Mouse (Mus musculus) Patski (cell line): ENCODE measurements around the gene Fam126a. TPM values are rescaled to one million over a fixed set of nuclear protein-coding genes. Genes with fewer than 3 reads are reported as not detected.

ENCODE experiments used
- ATAC-seq: fragments of 100-300 bp; one replicate; pipeline ENCODE4 v1.8.0; 2021
- CTCF ChIA-PET: fragments of 350-600 bp; sonication (Branson Sonifier 250); formaldehyde crosslinking; loops from one replicate; lab custom pipeline; 2022; ENCODE audit warnings: inconsistent platforms; lab: Charles Lee
- POLR2A ChIA-PET: fragments of 350-600 bp; sonication (Branson Sonifier 250); formaldehyde crosslinking; loops from one replicate; lab custom pipeline; 2022; ENCODE audit warnings: antibody characterized with exemption, inconsistent platforms; lab: Charles Lee
- DNase-seq: peaks from one replicate; pipeline ENCODE4 v3.0.0-alpha.2; 2011; ENCODE audit warnings: low read depth, low spot score
- H3K27me3 ChIP-seq: fragments of 371-371 bp; one replicate; pipeline ENCODE4 v1.5.1; 2021
- CTCF ChIP-seq: fragments of 100-300 bp; IDR thresholded peaks from one replicate; pipeline ENCODE4 v1.5.1; 2021
- in situ Hi-C: fragments of 300-500 bp; cut with MboI; formaldehyde crosslinking; loops from 3 replicates; pipeline ENCODE4 v1.11.1; 2018; ENCODE audit warnings: low pct_unique_long_range_greater_than_20kb, mixed read lengths
- polyA plus RNA-seq: library from polyadenylated mRNA; unstranded; gene quantifications from one replicate; pipeline ENCODE4 v1.2.3, GENCODE M21; 2021

Gene Fam126a
- polyA plus RNA-seq, 1 experiment from 2014 or later = 29.9 TPM

DNA sequence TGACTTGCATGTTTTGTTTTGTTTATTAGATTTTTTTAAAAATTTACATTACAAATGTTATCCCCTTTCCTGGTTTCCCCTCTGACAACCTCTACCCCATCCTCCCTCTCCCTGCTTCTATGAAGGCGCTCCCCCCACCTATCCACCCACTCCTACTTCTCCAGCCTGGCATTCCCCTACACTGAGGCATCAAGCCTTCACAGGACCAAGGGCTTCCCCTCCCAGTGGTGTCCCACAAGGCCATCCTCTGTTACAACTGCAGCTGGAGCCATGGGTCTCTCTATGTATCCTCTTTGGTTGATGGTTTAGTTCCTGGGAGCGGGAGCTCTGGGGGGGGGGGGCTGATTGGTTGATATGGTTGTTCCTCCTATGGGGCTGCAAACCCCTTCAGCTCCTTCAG is 7.3 kb downstream of the Fam126a start:
- DNase-seq = no peak
- TF ChIP-seq CTCF = no peak
- in situ Hi-C loops = no loop called here
- POLR2A ChIA-PET = no interaction called here
- no peak for ATAC-seq
- CTCF ChIA-PET = no interaction called here
- no peaks in the 10 kb centered on the region for H3K27me3 ChIP-seq

- peak; percentile 62 for ATAC-seq
- TF ChIP-seq CTCF = no peak
- no peak for DNase-seq
- POLR2A ChIA-PET = no interaction called here
- in situ Hi-C loops = no loop called here
- CTCF ChIA-PET = interaction anchor here (1.7 kb wide), 1 partner anchor 16 kb away, joined by 5 read pairs; no protein-coding TSS in a partner anchor
- no peaks in the 10 kb centered on the region for H3K27me3 ChIP-seq
Measured at GRCm38 (mm10) chr5:24021683-24022082, 8.8 kb downstream of the Fam126a start.

- H3K27me3 ChIP-seq = no peaks in the 10 kb centered on the region
- ATAC-seq (no peak), DNase-seq (no peak)
- TF ChIP-seq CTCF = no peak
- POLR2A ChIA-PET = interaction anchor here (1.6 kb wide), 1 partner anchor 9 kb away, joined by 5 read pairs; no protein-coding TSS in a partner anchor
- CTCF ChIA-PET = interaction anchor here (1.1 to 1.7 kb wide), 4 partner anchors 10 to 170 kb away, joined by 3 to 5 read pairs (median 4); no protein-coding TSS in a partner anchor
- in situ Hi-C loops = no loop called here
Measured at GRCm38 (mm10) chr5:24020380-24020779, 10.1 kb downstream of the Fam126a start.

- no peaks in the 10 kb centered on the region for H3K27me3 ChIP-seq
- POLR2A ChIA-PET = interaction anchor here (1.0 to 1.6 kb wide), 2 partner anchors 10 to 24 kb away, joined by 3 to 5 read pairs; no protein-coding TSS in a partner anchor
- in situ Hi-C loops = no loop called here
- DNase-seq (no peak), ATAC-seq (no peak)
- CTCF ChIA-PET = interaction anchor here (0.5 to 1.5 kb wide), 5 partner anchors 9 to 169 kb away, joined by 3 to 4 read pairs (median 3); no protein-coding TSS in a partner anchor
- no peak for TF ChIP-seq CTCF
Measured at GRCm38 (mm10) chr5:24019341-24020185, 10.9 kb downstream of the Fam126a start.

DNA sequence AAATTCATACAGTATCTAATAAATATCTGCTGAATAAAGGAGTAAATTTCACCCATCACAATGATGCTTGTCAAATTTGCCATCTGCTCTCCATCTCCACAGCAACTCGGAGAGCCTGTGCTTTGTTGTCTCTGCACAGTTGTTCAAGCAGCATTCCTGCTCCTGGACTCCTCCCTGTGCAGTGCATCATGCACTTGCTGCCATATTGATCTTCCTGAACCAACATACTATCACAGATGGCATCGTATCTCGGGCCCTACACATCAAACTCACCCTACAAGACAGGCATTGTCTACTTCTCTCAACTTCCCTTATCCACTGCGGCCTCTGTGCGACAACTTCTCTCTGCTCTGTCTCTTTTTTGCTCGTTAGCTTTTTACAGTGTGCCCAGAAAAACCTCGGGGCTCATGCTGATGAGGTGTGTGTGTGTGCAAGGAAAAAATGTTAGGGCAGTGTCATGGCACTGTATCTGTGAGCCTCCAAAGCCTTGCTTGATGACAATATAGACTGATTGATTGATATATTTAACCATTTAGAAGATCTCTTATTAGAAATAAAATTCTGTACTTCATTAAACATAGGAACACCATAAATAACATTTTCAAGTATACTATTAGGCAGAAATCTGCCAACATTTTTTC is 11.7 kb downstream of the Fam126a start:
- no peak for ATAC-seq
- H3K27me3 ChIP-seq = no peaks in the 10 kb centered on the region
- in situ Hi-C loops = no loop called here
- ChIA-PET CTCF (interaction anchor here (0.9 to 1.5 kb wide), 2 partner anchors 10 to 25 kb away, joined by 3 to 4 read pairs; no protein-coding TSS in a partner anchor), POLR2A (interaction anchor here (1.0 kb wide), 1 partner anchor 23 kb away, joined by 3 read pairs; no protein-coding TSS in a partner anchor)
- no peak for DNase-seq
- TF ChIP-seq CTCF = no peak

GRCm38 (mm10) chr5:24016912-24017311 is 13.6 kb downstream of the Fam126a start:
- no peak for DNase-seq
- no peak for ATAC-seq
- in situ Hi-C loops = no loop called here
- H3K27me3 ChIP-seq = no peaks in the 10 kb centered on the region
- ChIA-PET POLR2A (no interaction called here), CTCF (no interaction called here)
- TF ChIP-seq CTCF = no peak

- no peaks in the 10 kb centered on the region for H3K27me3 ChIP-seq
- POLR2A ChIA-PET = no interaction called here
- CTCF ChIA-PET = interaction anchor here (1.2 kb wide), 1 partner anchor 14 kb away, joined by 3 read pairs; no protein-coding TSS in a partner anchor
- no peak for TF ChIP-seq CTCF
- no peak for ATAC-seq
- DNase-seq = no peak
- in situ Hi-C loops = no loop called here
Measured at GRCm38 (mm10) chr5:24013338-24014003, 17.0 kb downstream of the Fam126a start.

DNA sequence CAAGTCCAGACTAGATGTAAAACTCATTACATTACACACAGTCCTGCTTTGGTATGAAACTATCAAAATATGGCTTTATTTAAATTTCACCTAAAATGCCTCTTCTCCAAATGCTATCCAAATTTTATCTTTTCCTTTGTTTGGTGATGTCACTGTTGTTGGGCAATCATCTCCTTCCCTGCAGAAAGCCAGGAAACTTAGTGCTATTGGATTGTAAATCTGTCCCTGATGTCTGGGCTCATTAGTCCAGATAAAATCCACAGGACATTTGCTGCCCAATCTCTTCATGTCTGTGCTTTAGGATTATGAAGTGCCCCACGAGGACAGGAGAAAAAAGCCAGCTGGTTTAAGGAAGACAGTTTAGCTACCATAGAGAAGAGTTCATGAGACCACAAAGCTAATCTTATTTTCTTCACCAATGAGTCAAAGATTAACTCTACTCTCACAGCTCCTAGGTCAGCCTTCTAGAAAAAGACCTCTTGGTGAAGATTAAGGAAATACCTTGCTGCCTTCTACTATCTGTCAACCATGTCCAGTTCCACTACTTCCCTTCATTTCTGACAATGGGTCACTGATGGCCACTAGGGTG is 31.3 kb downstream of the Fam126a start:
- TF ChIP-seq CTCF = peak; percentile 12
- ChIA-PET CTCF (interaction anchor here (0.9 to 1.7 kb wide), 5 partner anchors 9 to 30 kb away, joined by 3 to 6 read pairs (median 3); no protein-coding TSS in a partner anchor), POLR2A (no interaction called here)
- in situ Hi-C loops = no loop called here
- no peak for DNase-seq
- ATAC-seq = peak; percentile 39
- H3K27me3 ChIP-seq = no peaks in the 10 kb centered on the region

DNA sequence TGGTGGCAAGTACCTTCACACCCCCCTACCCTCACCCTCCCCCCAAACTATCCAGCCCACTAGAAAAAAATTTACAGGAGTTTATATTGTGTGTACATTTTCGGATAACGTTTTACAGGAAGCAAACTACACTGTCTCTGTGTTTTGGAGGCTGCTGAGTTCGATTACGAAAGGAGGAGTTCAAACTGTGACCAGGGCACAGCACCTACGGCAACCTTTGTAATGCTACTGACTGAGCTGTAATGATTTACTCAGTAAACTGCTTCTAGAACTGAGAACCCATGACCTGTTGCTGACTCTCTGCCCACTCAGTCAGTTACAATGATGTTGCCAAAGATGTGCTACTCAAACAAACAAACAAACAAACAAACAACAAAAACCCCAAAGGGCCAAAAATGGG is 34.5 kb downstream of the Fam126a start:
- CTCF ChIA-PET = interaction anchor here (1.0 kb wide), 1 partner anchor 17 kb away, joined by 4 read pairs; no protein-coding TSS in a partner anchor
- TF ChIP-seq CTCF = no peak
- DNase-seq = peak; percentile 30
- no peaks in the 10 kb centered on the region for H3K27me3 ChIP-seq
- no peak for ATAC-seq
- in situ Hi-C loops = no loop called here
- POLR2A ChIA-PET = interaction anchor here (0.9 to 1.3 kb wide), 2 partner anchors 23 to 30 kb away, joined by 3 read pairs; no protein-coding TSS in a partner anchor
